Mouse (Mus musculus) myocyte (in vitro differentiated cells): ENCODE results near the gene Atl2. TPM values are rescaled to one million over a fixed set of nuclear protein-coding genes. Genes with fewer than 3 reads are reported as not detected.

ENCODE experiments used
- H3K27me3 ChIP-seq: one replicate; pipeline ENCODE4 v1.6.1; 2011; ENCODE audit not compliant: control insufficient read depth, insufficient read depth, insufficient read length
- H3K36me3 ChIP-seq: one replicate; pipeline ENCODE4 v1.6.1; 2011; ENCODE audit not compliant: control insufficient read depth, insufficient read depth
- H3K4me2 ChIP-seq: one replicate; pipeline ENCODE4 v1.6.1; 2011; ENCODE audit warnings: low read depth, control low read depth
- H3K4me3 ChIP-seq: one replicate; pipeline ENCODE4 v1.5.1; 2011; ENCODE audit warnings: mild to moderate bottlenecking, control low read depth, moderate library complexity
- H3K79me2 ChIP-seq: one replicate; pipeline ENCODE4 v1.6.1; 2011; ENCODE audit not compliant: control insufficient read depth, insufficient read depth
- H3ac ChIP-seq: one replicate; pipeline ENCODE4 v1.6.1; 2011; ENCODE audit not compliant: control insufficient read depth, insufficient read length
- CEBPB ChIP-seq: IDR thresholded peaks from 2 replicates; pipeline ENCODE4 v1.6.1; 2011; ENCODE audit warnings: mild to moderate bottlenecking, moderate library complexity; ENCODE audit not compliant: poor library complexity, insufficient read depth, severe bottlenecking
- E2F4 ChIP-seq: IDR thresholded peaks from one replicate; pipeline ENCODE4 v1.6.1; 2011; ENCODE audit warnings: mild to moderate bottlenecking, control low read depth, moderate library complexity; ENCODE audit not compliant: insufficient read depth
- MAX ChIP-seq: IDR thresholded peaks from one replicate; pipeline ENCODE4 v1.6.1; 2011; ENCODE audit warnings: low read depth, mild to moderate bottlenecking, control low read depth
- MYOD1 ChIP-seq, 3 experiments: IDR thresholded peaks; one replicate each; pipeline ENCODE4 v1.6.1; 2011; ENCODE audit warnings: control low read depth in 2 of 3, low read depth in 2 of 3, mild to moderate bottlenecking in 2 of 3, moderate library complexity in 1 of 3; ENCODE audit not compliant: insufficient read length in 2 of 3, control insufficient read depth in 1 of 3
- MYOG ChIP-seq, 3 experiments: IDR thresholded peaks; one replicate each; pipeline ENCODE4 v1.6.1; 2011; ENCODE audit warnings: control low read depth in 2 of 3, low read depth in 2 of 3, mild to moderate bottlenecking in 2 of 3; ENCODE audit not compliant: insufficient read length in 2 of 3, control insufficient read depth in 1 of 3, insufficient read depth in 1 of 3
- POLR2A ChIP-seq: IDR thresholded peaks from one replicate; pipeline ENCODE4 v1.6.1; 2011; ENCODE audit warnings: low read depth, mild to moderate bottlenecking, control low read depth, moderate library complexity; ENCODE audit not compliant: insufficient read length
- POLR2AphosphoS2 ChIP-seq: IDR thresholded peaks from one replicate; pipeline ENCODE4 v1.6.1; 2011; ENCODE audit warnings: low read depth, control low read depth; ENCODE audit not compliant: insufficient read length
- REST ChIP-seq: IDR thresholded peaks from one replicate; pipeline ENCODE4 v1.6.1; 2011; ENCODE audit warnings: mild to moderate bottlenecking, control low read depth, moderate library complexity; ENCODE audit not compliant: insufficient read depth, insufficient read length
- SRF ChIP-seq: IDR thresholded peaks from one replicate; pipeline ENCODE4 v1.6.1; 2011; ENCODE audit warnings: low read depth; ENCODE audit not compliant: control insufficient read depth, insufficient read length
- TCF12 ChIP-seq: IDR thresholded peaks from one replicate; pipeline ENCODE4 v1.6.1; 2011; ENCODE audit warnings: mild to moderate bottlenecking, control low read depth; ENCODE audit not compliant: poor library complexity, insufficient read depth, severe bottlenecking
- TCF3 ChIP-seq: IDR thresholded peaks from one replicate; pipeline ENCODE4 v1.6.1; 2011; ENCODE audit warnings: low read depth, control low read depth; ENCODE audit not compliant: insufficient read length
- USF1 ChIP-seq: IDR thresholded peaks from one replicate; pipeline ENCODE4 v1.6.1; 2011; ENCODE audit warnings: low read depth, mild to moderate bottlenecking, control low read depth, moderate library complexity
- polyA plus RNA-seq: library from polyadenylated mRNA; unstranded; fragments of >200 nt; fragmentation: generic; extraction: Trizol; gene quantifications from one replicate; pipeline ENCODE4 v1.2.1, GENCODE M21; 2012; ENCODE audit warnings: missing spikeins

Atl2 gene
- polyA plus RNA-seq, 1 experiment: 13.9 TPM

DNA sequence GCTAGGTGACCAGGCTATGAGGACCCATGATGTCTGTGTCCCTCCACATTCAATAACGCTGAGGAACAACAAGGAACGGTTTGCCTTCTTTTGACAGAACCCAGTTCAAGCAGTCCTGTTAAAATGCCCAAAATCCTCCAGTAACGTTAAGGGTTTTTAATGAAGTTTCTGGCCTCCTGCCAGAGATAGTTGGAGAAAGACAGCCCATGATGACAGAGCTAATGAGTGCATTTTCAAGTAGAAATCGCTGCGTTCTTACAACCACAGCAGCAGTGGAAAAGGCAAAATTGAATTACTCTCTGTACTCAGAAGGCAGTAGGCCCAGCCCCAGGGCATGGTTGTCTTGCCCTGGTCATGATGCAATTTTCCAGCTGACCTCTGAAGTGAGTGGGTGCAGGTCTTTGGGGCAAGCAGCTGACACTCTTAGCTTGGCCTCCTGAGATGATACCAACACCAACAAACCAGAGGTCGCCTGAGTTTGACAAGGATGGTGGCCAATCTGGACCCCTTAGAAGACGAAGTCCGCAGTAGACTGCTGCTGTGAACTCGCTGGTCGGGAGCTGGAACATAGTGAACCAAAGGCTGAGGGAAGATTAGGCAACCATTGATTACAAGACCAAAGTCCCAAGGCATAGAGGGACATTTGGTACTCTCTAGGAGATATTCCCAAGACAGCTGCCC is 42.1 kb upstream of the Atl2 start:
- TF ChIP-seq MYOG (IDR thresholded peaks at IDR 0.05; ENCODE audit: control insufficient read depth in 1 of 3, insufficient read depth in 1 of 3, insufficient read length in 2 of 3, low read depth in 2 of 3) (peak in 1 of 3 experiments; percentile 3), E2F4 (no peak)
- H3K4me2 ChIP-seq: no peak overlapping the region
- no peak overlapping the region for H3K4me3 ChIP-seq
- no peaks in the 10 kb centered on the region for H3K36me3 ChIP-seq
- H3K79me2 ChIP-seq: no peaks in the 10 kb centered on the region
- H3K27me3 ChIP-seq: peaks cover 20% of the 10 kb centered on the region
- no peak overlapping the region for H3ac ChIP-seq

- TF ChIP-seq USF1 (no peak), SRF (no peak), CEBPB (no peak), E2F4 (no peak), MYOD1 (IDR thresholded peaks at IDR 0.05; ENCODE audit: control insufficient read depth in 1 of 3, insufficient read length in 2 of 3, low read depth in 2 of 3) (no peak), TCF3 (no peak), TCF12 (no peak), POLR2A (no peak), MYOG (IDR thresholded peaks at IDR 0.05; ENCODE audit: control insufficient read depth in 1 of 3, insufficient read depth in 1 of 3, insufficient read length in 2 of 3, low read depth in 2 of 3) (no peak), REST (no peak), POLR2AphosphoS2 (no peak), MAX (no peak)
- Histone ChIP-seq H3K4me2 (no peak overlapping the region), H3K79me2 (no peaks in the 10 kb centered on the region), H3K27me3 (peaks cover 8% of the 10 kb centered on the region), H3K4me3 (no peak overlapping the region), H3ac (no peak overlapping the region), H3K36me3 (no peaks in the 10 kb centered on the region)
These were observed 38.4 kb upstream of the Atl2 start for GRCm38 (mm10) chr17:79934370-79934769.

DNA sequence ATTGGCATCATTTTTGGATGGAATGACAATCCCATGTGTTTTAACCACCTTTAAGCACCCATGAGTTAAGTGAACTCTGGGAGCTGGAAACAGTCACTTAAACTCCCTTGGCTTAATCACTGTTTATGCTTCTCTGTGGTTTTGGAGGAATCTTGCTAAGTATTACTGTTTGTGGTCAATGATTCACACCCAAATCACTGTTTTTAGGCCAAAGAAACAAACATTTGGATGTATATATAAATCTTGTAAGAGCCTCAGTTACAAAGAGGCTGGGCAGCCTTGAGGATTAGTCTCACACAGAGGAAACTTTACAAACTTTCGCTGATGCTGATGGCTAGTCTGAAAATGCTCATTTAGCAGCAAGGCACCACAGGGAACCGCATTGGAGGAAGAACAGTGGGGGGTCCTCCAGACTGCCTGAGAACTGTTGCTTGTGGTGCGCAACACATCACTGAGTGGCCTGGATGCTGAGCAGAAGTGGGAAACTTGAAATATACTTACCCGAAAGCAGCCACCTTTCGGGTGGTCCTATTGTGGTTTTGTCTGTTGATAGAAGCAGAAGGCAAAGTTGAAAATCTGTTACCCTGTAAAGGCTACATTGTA is 36.9 kb upstream of the Atl2 start:
- TF ChIP-seq MAX: peak; percentile 24
- TF ChIP-seq CEBPB: 0 out of 2 replicates have a peak, but pooled peaks have one; percentile 8
- no peak for TF ChIP-seq TCF3
- H3K79me2 ChIP-seq: no peaks in the 10 kb centered on the region
- H3ac ChIP-seq: no peak overlapping the region
- H3K4me2 ChIP-seq: peak overlapping the region; percentile 56
- no peaks in the 10 kb centered on the region for H3K36me3 ChIP-seq
- no peak overlapping the region for H3K4me3 ChIP-seq
- H3K27me3 ChIP-seq: peaks cover 19% of the 10 kb centered on the region

- H3K4me2 ChIP-seq: no peak overlapping the region
- H3ac ChIP-seq: no peak overlapping the region
- peaks cover 40% of the 10 kb centered on the region for H3K27me3 ChIP-seq
- H3K36me3 ChIP-seq: no peaks in the 10 kb centered on the region
- H3K4me3 ChIP-seq: no peak overlapping the region
- TF ChIP-seq REST (no peak), CEBPB (no peak), MYOG (IDR thresholded peaks at IDR 0.05; ENCODE audit: control insufficient read depth in 1 of 3, insufficient read depth in 1 of 3, insufficient read length in 2 of 3, low read depth in 2 of 3) (no peak), POLR2A (no peak), SRF (no peak), MAX (no peak), MYOD1 (IDR thresholded peaks at IDR 0.05; ENCODE audit: control insufficient read depth in 1 of 3, insufficient read length in 2 of 3, low read depth in 2 of 3) (no peak), E2F4 (no peak), TCF12 (no peak), POLR2AphosphoS2 (no peak), TCF3 (no peak), USF1 (no peak)
- no peaks in the 10 kb centered on the region for H3K79me2 ChIP-seq
These were observed 31.2 kb upstream of the Atl2 start for GRCm38 (mm10) chr17:79927110-79927509.

DNA sequence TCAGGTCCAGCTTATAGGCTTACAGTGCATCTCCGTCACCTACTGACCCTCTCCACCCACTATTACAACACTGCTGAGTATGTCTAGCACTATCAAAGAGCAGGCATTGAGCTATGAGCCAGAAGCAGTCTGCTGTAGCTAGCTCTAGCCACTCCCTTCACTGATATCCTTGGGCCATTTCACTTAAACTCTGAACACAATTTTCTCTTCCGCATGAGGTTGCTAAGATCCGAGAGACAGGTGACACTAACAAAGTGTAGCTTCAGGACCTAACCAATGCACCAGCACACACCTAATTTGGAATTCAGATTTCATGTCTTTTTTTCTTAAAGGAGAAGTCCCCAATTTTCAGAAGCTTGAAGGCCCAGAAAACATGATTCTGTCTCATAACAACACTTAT is 30.6 kb upstream of the Atl2 start:
- Histone ChIP-seq H3K27me3 (peaks cover 40% of the 10 kb centered on the region), H3K36me3 (no peaks in the 10 kb centered on the region), H3K79me2 (no peaks in the 10 kb centered on the region), H3K4me3 (no peak overlapping the region), H3K4me2 (no peak overlapping the region), H3ac (no peak overlapping the region)
- TF ChIP-seq MAX (no peak), CEBPB (no peak), POLR2A (no peak), REST (no peak), MYOG (IDR thresholded peaks at IDR 0.05; ENCODE audit: control insufficient read depth in 1 of 3, insufficient read depth in 1 of 3, insufficient read length in 2 of 3, low read depth in 2 of 3) (no peak), POLR2AphosphoS2 (no peak), MYOD1 (IDR thresholded peaks at IDR 0.05; ENCODE audit: control insufficient read depth in 1 of 3, insufficient read length in 2 of 3, low read depth in 2 of 3) (no peak), TCF12 (no peak), USF1 (no peak)
